Mouse (Mus musculus) left cerebral cortex, postnatal 25 days (tissue): ENCODE results near the gene Smim23. TPM values are rescaled to one million over a fixed set of nuclear protein-coding genes. Genes with fewer than 3 reads are reported as not detected.
A peak's percentile ranks its signal among the peaks of the same experiment; 100 is the strongest.

Source experiments
- DNase-seq, 2 experiments: peaks; one replicate each; pipeline ENCODE4 v3.0.0; 2022; ENCODE audit warnings: low spot score in 2 of 2, mixed read lengths in 1 of 2
- intact Hi-C: fragments of 180-260 bp; cut with DNase I; formaldehyde crosslinking; loops from one replicate; pipeline ENCODE4 v1.15.1; 2025
- total RNA-seq, 2 experiments: library from RNA; stranded (reverse); gene quantifications; 2 replicates each; pipeline ENCODE4 v1.2.3; 2021

Smim23 gene
- not detected for total RNA-seq

DNA sequence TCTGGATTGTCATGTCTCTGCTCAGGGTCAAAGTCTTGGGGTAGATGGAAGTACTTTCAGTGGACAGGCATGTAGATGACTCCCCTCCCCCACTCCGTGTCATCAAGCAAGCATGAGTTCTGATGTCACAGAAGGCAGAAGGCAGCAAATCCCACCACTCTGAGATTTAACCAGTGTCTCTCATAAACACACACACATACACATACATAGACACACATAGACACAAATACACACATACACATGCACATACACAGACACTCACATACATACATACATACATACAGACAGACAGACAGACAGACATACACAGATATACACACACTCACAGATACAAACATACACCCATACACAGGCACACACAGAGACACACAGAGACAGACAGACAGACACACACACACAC lies at the start of gene Smim23:
Gene Smim23 (minus strand): TSS at position 101 of the 400 bp plus-strand sequence.
- DNase-seq = no peak
- intact Hi-C loops = no loop called here

DNA sequence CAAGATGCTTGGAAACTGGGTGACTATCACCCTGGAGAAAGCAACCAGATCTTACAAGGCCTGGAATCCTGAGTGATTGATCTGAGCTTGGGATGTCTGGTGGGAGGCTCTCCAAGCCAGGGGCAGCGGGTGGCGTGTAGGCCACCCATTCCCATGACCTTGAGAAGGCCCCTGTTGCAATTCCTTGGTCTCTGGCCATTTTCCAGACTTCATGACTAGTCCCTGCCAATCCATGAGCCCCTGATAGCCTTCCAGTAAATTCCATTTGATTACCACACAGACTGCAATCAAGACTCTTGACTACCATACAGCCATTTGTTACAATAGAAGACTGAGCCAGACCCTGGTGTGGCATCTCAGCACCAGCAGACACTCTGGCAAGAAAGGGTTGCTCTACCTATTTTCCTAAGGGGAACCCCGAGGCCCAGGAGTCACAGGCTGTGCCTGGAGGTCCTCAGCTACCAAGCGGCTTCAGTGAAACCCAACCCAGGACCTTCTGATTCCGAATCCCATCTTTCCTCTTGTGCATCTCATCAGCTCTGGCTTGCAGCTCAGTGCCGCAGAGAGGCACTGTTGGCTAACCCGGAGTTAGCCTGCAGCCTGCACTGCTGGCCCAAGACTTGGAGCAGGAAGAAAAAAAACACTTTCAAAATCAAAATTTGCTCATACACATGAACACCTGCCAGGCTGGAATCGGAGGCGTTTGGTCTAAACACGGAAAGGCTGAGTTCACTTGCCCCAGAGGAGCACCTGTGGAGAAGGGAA lies 44.4 kb upstream of the Smim23 start:
- no peak for DNase-seq
- intact Hi-C loops = no loop called here

DNA sequence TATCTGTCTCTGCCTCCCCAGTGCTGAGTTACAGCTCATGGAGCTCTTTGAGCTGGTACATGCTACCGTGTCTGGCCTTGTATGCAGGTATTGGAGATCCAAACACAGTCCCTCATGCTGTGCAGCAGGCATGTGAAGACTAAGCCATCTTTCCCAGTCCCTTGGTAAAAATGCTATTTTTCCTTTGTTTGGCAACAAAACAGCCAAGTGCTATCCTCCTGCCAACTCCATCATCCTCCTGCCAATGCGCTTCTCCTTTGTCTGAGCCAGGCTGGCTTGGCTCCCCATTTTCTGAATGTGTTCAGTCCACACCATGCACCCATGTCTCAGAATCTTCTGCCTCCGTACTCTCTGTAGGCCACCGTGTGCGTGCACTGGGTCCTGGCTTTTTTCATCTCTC lies 40.2 kb upstream of the Smim23 start:
- DNase-seq = peak in 1 of 2 experiments; percentile 3
- intact Hi-C loops = no loop called here

DNA sequence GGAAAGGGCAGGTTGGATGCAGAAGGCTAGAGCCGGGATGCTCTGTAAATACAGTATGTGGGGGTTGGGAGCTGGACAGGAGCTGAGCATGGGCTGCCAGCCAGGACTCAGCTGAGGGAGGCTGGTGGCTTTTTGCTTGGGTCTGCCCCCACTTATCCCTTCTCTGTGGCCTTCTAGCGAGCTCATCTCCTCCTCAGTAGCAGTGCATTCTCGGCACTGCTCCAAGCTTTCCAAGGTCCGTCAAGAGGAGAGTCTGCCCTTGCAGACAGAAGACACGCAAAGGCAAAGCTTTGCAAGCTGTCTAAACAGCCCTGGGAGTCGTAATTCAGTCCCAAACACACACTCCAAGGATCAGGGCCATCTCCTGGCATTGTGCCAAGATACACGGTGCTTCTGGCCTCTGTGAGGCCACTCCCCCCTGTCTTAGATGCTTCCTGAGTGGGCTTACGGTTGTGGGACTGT lies 33.0 kb upstream of the Smim23 start:
- peak in 1 of 2 experiments; percentile 2 for DNase-seq
- intact Hi-C loops = no loop called here

DNA sequence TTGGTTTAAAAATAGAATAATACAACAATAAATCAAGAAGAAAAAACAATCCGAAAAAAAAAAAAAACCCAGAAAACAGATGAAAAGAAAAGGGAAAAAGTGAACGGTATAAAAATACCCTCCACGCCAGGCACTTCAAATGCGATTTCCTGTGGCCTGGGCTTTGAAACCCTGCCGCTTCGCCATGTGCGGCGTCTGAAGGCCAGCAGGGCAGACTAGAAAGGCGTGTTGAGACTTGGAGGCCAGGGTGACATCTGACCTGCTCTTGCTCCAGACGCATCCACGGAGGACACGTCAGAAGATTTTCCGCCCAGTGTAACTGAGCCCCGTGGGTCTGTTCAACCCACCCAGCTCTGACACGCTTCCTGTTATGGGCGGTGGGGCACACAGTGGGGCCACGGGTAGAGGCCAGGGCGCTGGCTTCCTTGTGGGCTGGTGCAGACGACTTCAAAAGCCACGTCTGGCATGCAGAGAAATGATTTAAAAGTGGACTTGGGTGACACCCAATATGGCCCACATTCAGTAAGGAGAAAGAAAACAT lies 22.3 kb upstream of the Smim23 start:
- intact Hi-C loops = no loop called here
- no peak for DNase-seq

DNA sequence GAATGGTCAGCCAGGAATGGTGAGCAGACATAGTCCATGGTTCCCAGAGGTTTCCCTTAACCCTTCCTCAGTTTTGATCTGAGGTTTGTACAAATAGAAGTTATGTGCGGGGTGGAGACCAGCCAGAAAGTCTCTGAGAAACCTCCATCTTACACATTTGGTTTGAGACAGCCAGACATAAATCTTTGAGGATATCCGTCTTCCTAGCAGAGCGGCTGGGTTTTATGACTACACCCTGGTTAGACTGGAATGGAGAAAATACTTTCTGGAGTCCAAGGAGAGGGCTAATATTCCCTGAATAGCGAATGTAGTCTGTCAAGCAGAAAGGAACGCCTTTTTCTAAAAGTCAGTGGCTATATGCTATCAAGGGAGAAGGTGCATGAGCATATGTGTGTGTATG lies 16.8 kb upstream of the Smim23 start:
- no peak for DNase-seq
- intact Hi-C loops = no loop called here

DNA sequence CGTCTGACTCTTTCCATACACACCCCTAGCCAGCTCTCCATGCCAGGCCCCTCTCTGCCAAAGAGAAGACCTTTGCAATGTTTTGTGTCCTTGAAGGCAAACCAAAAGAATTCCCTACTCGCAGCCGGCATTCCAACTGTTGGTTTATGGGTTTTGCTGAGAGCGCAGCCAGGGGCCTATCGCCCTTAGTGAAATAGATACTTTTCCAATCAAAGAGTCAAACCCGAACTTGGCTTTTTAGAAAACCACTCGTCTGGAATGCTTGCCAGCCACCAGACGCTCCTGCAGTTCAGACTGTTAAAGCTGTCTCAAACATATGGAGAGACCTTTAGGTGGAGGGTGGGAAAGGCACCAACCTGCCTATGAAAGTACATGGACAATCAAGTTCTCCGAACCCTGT lies 15.9 kb upstream of the Smim23 start:
- DNase-seq = no peak
- intact Hi-C loops = no loop called here

DNA sequence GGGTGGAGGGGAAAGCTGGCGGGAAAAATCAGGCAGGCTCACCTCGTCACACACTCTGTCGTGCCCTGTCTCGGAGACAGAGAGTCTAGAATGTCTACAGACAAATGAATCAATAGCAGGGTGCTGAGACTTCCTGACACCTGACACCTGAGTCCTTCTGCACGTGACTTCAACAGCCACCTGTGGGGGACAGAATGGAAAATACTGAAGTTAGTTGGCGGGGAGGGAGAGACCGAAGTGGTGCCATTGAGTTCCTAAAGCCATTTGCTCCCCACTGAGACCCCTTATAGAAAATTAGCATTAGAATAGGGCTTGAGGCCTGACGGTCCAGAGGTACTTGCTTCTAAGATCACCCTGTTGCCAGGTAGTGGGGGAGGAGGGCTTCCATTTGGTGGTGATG lies 10.6 kb upstream of the Smim23 start:
- no peak for DNase-seq
- intact Hi-C loops = no loop called here

DNA sequence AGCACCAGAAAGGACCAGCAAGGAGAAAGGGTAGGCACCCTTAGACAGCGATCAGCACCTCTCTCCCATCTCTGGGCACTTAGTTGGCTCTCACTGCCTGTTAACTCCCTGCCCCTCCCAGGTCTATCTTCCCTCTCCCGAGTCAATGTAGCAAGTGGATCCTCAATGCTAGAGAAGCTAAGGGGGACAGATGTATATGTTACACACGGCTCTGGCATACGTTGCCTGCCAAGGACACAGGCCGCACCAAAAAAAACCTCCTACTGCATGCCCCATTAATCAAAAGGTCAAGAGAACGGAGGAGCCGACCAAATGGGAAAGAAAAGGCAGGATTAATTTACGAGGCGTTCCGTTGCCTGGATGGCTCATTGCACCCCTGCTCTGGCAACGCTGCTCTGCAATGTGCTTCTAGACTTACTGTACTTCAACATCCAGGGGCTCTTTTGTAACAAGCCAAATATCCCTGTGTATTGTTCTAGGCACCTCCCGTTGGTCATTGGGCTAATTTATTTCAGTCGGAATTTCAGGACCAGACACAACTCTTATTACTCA lies 10.0 kb upstream of the Smim23 start:
- DNase-seq = no peak
- intact Hi-C loops = no loop called here

DNA sequence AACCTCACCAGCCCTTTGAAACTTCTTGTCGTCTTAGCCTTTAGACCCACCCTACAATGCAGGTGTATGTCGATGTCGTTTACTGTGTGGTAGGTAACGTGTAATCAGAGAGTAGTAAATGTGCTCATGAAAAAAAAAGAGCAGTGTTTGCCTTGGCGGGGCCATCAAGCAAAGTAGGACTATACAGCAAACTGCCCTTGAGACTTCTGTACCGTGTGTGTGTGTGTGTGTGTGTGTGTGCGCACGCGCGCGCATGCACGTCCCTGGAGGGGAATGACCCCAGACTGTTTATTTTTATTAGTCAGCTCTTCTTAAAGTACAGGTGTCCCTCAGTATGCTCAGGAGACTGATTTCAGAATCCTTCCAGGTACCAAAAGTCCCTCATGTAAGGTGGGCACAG lies 6.8 kb downstream of the Smim23 start:
- intact Hi-C loops = no loop called here
- DNase-seq = no peak

DNA sequence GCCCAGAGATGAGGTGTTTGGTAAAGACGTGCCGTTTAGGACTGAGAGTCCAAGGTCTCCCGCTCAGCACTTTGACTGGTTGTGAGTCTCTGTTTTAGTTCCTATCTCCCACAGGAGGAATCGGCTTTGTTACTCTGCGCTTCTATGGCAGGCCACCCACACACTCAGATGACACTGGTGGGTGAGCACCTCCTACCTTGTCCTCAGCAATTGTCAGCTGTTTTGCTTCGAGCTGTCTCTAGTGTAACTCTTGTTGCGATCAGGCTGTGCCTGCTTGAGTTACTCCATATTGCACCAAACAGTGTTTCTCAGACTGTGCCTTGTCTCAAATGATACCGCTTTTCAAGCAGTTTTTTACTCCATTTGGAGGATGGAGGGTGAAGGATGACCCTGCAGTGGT lies 10.1 kb downstream of the Smim23 start:
- DNase-seq = peak; percentile 7 to 53
- intact Hi-C loops = no loop called here

DNA sequence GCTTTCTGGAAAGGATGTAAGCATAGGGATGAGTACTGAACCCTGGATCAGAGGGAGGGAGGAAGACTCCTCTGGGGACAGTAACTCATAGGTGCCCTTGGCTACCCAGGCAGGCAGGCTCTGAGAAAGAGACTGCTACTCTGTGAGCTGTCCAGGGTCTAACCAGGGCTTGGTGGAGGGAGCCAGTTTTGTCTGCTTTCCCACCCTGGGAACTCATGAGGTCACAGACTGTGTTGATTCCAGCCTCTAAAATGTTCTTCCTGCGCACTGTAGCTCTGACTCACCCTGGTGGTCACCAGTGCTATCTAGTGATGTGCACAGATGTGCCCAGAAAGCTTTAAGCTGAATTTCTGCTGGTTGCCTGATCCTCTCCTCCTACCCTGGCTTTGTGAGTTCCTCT lies 15.3 kb downstream of the Smim23 start:
- intact Hi-C loops = no loop called here
- no peak for DNase-seq

DNA sequence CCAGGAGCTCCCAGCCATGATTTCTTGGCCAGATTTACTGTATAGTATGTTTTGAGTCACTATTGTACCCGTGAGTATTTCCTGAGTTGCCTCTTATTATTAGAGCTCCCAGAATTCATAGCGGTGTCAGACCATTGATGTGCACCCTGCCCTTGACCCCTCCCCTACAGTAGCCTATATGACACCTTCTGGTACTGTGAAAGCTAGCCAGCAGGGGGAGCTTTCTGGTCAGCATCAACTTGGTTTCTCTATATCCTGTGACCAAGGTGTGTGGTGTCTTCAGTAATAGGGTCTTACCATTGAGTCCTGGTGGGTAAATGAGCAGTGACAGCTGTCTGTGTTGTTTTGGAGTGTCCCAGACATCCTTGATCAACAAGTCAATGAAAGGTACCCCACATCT lies 18.4 kb downstream of the Smim23 start:
- DNase-seq = peak; percentile 14 to 46
- intact Hi-C loops = loop anchor here (1.0 kb wide), 2 partner anchors 151 to 342 kb away; no protein-coding TSS in a partner anchor

DNA sequence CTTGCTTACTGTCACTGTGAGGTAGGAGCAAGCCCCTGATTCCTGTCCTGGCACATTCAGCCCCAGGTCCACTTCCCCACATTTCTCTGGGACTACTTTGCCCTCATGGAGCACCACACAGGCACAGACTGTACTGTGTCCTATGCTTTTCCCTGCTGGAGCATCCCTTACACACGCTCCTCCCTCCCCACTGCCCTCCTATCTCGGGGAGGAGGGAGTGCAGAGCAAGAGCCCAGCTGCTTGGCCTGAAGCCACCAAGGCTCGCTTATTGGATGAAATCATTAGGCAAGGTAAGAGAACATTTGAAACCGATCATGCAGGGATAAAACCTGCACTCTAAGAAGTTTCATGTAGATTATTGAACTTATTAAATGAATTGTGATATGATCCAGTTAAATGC lies 20.7 kb downstream of the Smim23 start:
- DNase-seq = no peak
- intact Hi-C loops = no loop called here

DNA sequence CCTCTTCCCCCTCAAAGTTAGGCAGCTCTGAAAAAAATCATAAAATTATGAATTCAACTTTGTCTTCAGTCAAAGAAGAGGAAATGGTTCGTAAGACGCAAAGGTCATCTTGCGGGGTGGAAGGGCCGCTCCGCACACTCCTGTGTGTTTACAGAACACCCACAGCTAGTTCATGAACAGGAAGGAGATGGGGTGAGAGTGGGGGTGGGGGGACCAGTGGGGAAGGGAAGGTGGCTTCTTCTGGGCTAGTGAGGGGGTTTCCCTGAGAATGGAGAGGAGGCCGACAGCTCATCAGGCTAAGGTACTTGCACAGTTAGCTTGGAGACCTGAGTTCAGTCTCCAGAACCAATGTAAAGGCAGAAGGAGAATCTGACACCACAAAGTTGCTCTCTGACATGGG lies 22.7 kb downstream of the Smim23 start:
- intact Hi-C loops = no loop called here
- no peak for DNase-seq

DNA sequence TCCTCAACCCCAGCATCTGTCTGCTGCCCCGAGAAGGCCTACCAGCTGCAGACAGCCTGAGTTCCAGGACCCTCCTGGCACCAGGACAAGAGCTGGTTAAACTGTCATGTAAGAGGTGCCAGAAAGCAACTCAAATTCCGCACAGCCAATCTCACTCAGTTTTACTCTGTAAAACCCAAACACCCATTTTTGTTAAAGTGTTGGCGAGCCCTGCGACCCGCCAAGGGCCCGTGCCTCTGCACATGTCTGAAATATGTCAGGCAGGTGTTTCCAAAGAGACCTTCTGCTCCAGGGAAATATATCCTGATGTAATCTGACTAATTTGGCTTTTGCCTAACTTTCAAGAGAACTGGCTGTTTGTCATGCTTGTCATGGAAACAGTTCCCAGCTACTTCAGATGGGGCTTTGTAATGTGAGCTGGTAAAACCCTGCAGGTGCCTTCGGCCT lies 23.5 kb downstream of the Smim23 start:
- no peak for DNase-seq
- intact Hi-C loops = no loop called here

DNA sequence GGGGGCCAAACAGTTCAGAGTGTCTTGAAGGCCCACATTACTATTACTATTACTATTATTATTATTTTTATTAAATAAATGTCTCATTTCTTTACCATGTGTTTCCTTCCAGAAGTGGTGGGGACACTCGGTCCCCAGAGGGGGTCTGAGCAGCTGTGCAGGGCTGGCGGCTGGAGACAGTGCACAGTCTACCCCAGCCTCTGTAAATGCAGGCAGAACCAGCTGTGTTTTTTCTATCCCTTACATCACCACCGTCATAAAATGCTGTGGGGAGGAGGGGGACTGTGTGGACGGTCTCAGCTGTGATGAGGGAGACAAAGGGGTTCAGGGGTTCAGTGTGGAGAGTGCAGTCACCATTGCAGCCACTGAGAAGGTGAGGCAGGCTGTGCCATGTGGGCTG lies 26.0 kb downstream of the Smim23 start:
- no peak for DNase-seq
- intact Hi-C loops = no loop called here

DNA sequence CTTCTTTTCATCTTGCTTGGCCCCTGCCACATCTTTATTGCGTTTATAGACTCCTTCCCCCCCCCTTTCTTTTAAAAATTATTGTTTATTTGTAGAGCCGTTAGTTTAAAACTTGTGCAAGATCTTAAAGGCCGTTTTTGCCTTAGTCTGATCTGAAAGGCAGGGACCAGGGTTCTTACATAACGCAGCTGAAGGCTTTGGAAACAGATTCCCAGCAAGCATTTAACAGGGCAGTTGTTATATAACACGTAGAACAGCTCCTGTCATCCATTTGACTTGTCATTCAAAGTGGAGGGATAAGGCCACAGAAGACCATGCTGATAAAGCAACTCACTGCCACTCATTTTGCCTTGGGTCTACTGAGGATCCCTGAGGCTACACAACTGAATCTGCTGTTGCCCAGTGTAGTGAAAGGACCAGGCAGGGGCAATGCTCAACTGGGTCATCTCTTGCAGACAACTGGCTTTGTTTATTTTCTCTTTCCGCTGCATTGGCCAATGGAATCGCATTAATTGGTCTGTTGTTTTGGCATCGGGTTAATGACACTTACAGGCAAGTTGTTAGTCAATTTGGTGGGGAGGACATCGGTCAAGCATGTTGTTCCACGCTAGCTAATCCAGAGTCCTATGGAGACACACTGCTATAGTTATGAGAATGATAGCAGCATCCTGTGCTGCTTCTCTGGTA lies 29.5 kb downstream of the Smim23 start:
- peak in 1 of 2 experiments; percentile 10 for DNase-seq

DNA sequence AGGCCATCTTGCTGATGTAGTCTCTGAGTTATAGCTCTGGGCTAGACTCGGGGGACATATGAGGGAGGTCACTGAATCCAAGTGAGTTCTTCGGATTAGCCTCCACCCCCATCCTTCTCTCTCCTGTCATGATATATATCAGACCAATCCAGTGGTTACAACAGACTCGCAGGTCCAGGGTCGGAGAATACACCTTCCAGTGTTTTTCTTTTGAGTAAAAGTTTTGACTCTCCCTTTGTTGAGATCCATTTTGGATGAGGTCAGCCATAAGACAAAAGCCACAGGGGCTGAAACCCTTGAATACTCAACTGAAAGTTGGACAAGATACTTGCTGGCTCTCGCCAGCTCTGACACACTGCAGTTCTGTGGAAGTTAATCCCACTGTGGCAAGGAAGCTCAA lies 38.2 kb downstream of the Smim23 start:
- intact Hi-C loops = no loop called here
- no peak for DNase-seq

More for the DNA sequence above, 29.5 kb downstream of the Smim23 start:
- intact Hi-C loops = no loop called here

DNA sequence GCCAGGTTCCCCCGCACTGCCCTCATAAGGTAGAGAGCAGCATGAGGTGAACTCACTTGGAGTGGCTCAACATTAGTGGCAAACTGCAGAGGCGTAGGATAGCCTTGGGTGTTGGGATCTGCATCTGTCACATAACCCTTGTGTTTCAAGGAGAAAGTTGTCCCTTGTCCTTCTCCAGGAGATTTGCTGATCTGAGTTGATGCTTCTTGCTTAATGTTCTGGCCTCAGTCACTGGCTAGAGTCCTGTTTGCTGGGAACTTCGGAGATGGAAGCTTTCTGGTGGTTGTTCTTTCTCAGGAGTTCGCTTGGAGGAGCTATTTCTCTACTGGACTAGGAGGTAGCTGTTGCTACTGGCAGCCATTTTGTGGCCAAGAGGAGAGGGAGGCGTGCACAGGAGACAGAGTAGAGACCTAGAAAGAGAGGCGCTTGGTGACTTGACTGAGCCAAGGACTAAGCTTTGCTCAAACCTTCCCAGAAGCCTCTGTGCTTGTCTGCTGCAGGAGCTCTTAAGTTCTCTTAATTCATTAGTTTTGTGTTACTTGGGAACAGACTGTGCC lies 38.7 kb downstream of the Smim23 start:
- intact Hi-C loops = no loop called here
- no peak for DNase-seq
